ENCODE assay signal across 8 mouse cellular contexts in the genomic region with DNA sequence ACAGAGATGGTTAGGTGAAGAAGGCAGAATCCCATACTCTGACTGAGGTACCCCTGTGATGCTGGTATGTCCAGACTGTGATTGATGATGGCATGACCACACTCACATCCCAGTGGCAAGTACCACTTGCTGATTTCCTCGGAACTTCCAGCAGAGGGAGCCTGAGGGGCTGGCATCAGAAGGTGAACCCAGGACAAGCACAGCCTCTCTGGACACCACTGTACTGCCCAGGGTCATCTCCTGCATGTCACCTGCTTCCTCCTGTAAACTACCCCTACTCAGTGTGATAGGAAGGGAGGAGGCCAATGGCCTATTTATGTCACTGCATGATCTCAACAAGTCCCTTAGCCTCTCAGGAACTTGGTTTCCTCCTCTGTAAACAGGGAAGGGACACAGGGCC. TPM values are rescaled to one million over a fixed set of nuclear protein-coding genes. Genes with fewer than 3 reads are reported as not detected.
DNase-seq lines count a peak whose midpoint lies in the region; ATAC-seq and TF ChIP-seq lines count a peak whose summit lies in the region.

No protein-coding gene starts in this region.

- intact Hi-C loops in heart, postnatal 25 days (cut with DNase I), result no loop called here
- intact Hi-C loops in left cerebral cortex, postnatal 14 days (cut with DNase I), result no loop called here

- no peak overlapping the region for H3K4me3 ChIP-seq in midbrain, postnatal 0 days (ENCODE audit: low read depth, low read length)
- no peak overlapping the region for H3K4me3 ChIP-seq in midbrain, embryonic 13.5 days (replicated peaks)

- no peaks in the 10 kb centered on the region for H3K36me3 ChIP-seq in midbrain, postnatal 0 days (ENCODE audit: insufficient read depth, low read length)
- no peaks in the 10 kb centered on the region for H3K36me3 ChIP-seq in midbrain, embryonic 13.5 days

- H3K9ac ChIP-seq in midbrain, postnatal 0 days (replicated peaks; ENCODE audit: low read length, poor library complexity, severe bottlenecking), result no peak overlapping the region
- H3K9ac ChIP-seq in midbrain, embryonic 13.5 days (replicated peaks), result no peak overlapping the region

- no peaks in the 10 kb centered on the region for H3K9me3 ChIP-seq in midbrain, postnatal 0 days (ENCODE audit: low read length)
- H3K9me3 ChIP-seq in midbrain, embryonic 13.5 days, result no peaks in the 10 kb centered on the region

- no peaks in the 10 kb centered on the region for H3K27me3 ChIP-seq in midbrain, postnatal 0 days (ENCODE audit: insufficient read depth, low read length)
- H3K27me3 ChIP-seq in midbrain, embryonic 13.5 days, result no peaks in the 10 kb centered on the region

- no peak for ATAC-seq in midbrain, postnatal 0 days (ENCODE audit: low FRiP score)
- ATAC-seq in midbrain, embryonic 13.5 days, result no peak
- no peak for ATAC-seq in erythroblast, adult 5-6 weeks (replicated peaks; ENCODE audit: low FRiP score, poor library complexity, severe bottlenecking)
- no peak for ATAC-seq in megakaryocyte-erythroid progenitor cell, adult 5-6 weeks (replicated peaks; ENCODE audit: low FRiP score, low TSS enrichment, poor library complexity, severe bottlenecking)

- peak; percentile 67 for TF ChIP-seq CTCF in midbrain, postnatal 0 days (IDR thresholded peaks at IDR 0.05)

- no peaks in the 10 kb centered on the region for H3K4me1 ChIP-seq in midbrain, postnatal 0 days (ENCODE audit: insufficient read depth, low read length)
- H3K4me1 ChIP-seq in midbrain, embryonic 13.5 days (replicated peaks), result no peaks in the 10 kb centered on the region

- peak; percentile 94 for DNase-seq in heart, adult 11 months
- no peak for DNase-seq in heart, postnatal 25 days (ENCODE audit: low spot score)
- peak; percentile 31 for DNase-seq in midbrain, postnatal 0 days (ENCODE audit: low spot score)
- peak; percentile 8 to 11 for DNase-seq in cerebellum, adult 18-20 months
- peak; percentile 32 to 39 for DNase-seq in left cerebral cortex, postnatal 14 days (ENCODE audit: low spot score in 2 of 2)

- 19% methylated on average over 1 of the region's 1 CpGs for WGBS in midbrain, postnatal 0 days
- WGBS in midbrain, embryonic 13.5 days, result 25% methylated on average over 1 of the region's 1 CpGs

- no peak overlapping the region for H3K4me2 ChIP-seq in midbrain, postnatal 0 days (ENCODE audit: low read depth, low read length, poor library complexity, severe bottlenecking)
- H3K4me2 ChIP-seq in midbrain, embryonic 13.5 days (replicated peaks), result no peak overlapping the region

- H3K27ac ChIP-seq in midbrain, postnatal 0 days (ENCODE audit: low read depth, low read length), result no peak overlapping the region
- H3K27ac ChIP-seq in midbrain, embryonic 13.5 days, result no peak overlapping the region

RNA-seq across cellular contexts. Expression of a gene that starts 27.3 kb away (rescaled TPM):
- total RNA-seq in heart, postnatal 25 days (2021), result not detected
- 60.2 and 63.8 TPM in 2 replicates for total RNA-seq in midbrain, postnatal 0 days (2014; rRNA removed)
- polyA plus RNA-seq in midbrain, postnatal 0 days (2015; fragmentation: Nextera tagmentation; extraction: Ambion mirVana), result 19.8 and 20.3 TPM in 2 replicates
- polyA plus RNA-seq in midbrain, embryonic 13.5 days (2015; fragmentation: Nextera tagmentation; extraction: Ambion mirVana), result 5.0 and 5.2 TPM in 2 replicates
- total RNA-seq in left cerebral cortex, postnatal 14 days (2021), result 10 to 100 TPM; 94.7 to 97.6 TPM
- total RNA-seq in erythroblast, adult 5-6 weeks (2015; ENCODE audit: low replicate concordance), result not detected in 2 replicates
- not detected in 2 replicates for total RNA-seq in erythroblast, adult 5-6 weeks (2017; ENCODE audit: low replicate concordance)
- total RNA-seq in megakaryocyte-erythroid progenitor cell, adult 5-6 weeks (2014; fragmentation: Nextera tagmentation), result not detected in 2 replicates
- not detected in 2 replicates for total RNA-seq in megakaryocyte-erythroid progenitor cell, adult 5-6 weeks (2017)

Comparison
In these comparisons a context has a peak if more than half of its experiments do, and no peak if none do; other contexts are left out.
1. RNA of a gene that starts 27.3 kb away (total RNA-seq): 94.7 to 97.6 TPM in left cerebral cortex, postnatal 14 days and 60.2 to 63.8 TPM in midbrain, postnatal 0 days; not detected in heart, postnatal 25 days, not detected in erythroblast, adult 5-6 weeks and not detected in megakaryocyte-erythroid progenitor cell, adult 5-6 weeks; every median in the first group is over 10 times any median in the second.